Mouse (Mus musculus) kidney, postnatal 4 days (tissue): ENCODE data around the gene Slc4a10.

Experiments
- DNase-seq, 2 experiments: peaks; one replicate each; pipeline ENCODE4 v3.0.0; 2021; ENCODE audit warnings: mixed read lengths in 2 of 2

The Slc4a10 gene

GRCm38 (mm10) chr2:62279777-62280176 is 233.5 kb downstream of the Slc4a10 start:
- DNase-seq = no peak

- no peak for DNase-seq
Observed at GRCm38 (mm10) chr2:62285026-62285425, 238.8 kb downstream of the Slc4a10 start.

- no peak for DNase-seq
Observed at GRCm38 (mm10) chr2:62285847-62286246, 239.6 kb downstream of the Slc4a10 start.

- no peak for DNase-seq
Observed at GRCm38 (mm10) chr2:62287532-62287931, 241.3 kb downstream of the Slc4a10 start.

- no peak for DNase-seq
Observed at GRCm38 (mm10) chr2:62293846-62294245, 247.6 kb downstream of the Slc4a10 start.

- no peak for DNase-seq
Observed at GRCm38 (mm10) chr2:62301716-62302115, 255.5 kb downstream of the Slc4a10 start.

- no peak for DNase-seq
Observed at GRCm38 (mm10) chr2:62306978-62307377, 260.7 kb downstream of the Slc4a10 start.

- DNase-seq = no peak
Observed at GRCm38 (mm10) chr2:62307477-62307876, 261.2 kb downstream of the Slc4a10 start.

- DNase-seq = no peak
Observed at GRCm38 (mm10) chr2:62316930-62317329, 270.7 kb downstream of the Slc4a10 start.

- DNase-seq = no peak
Observed at GRCm38 (mm10) chr2:62319489-62319888, 273.2 kb downstream of the Slc4a10 start.

GRCm38 (mm10) chr2:62323078-62323637 is 276.9 kb downstream of the Slc4a10 start:
- no peak for DNase-seq

- DNase-seq = no peak
Observed at GRCm38 (mm10) chr2:62325388-62325787, 279.1 kb downstream of the Slc4a10 start.

GRCm38 (mm10) chr2:62331913-62332312 is 285.7 kb downstream of the Slc4a10 start:
- no peak for DNase-seq

GRCm38 (mm10) chr2:62332465-62332864 is 286.2 kb downstream of the Slc4a10 start:
- no peak for DNase-seq

GRCm38 (mm10) chr2:62334397-62335243 is 288.4 kb downstream of the Slc4a10 start:
- DNase-seq = no peak

- no peak for DNase-seq
Observed at GRCm38 (mm10) chr2:62337086-62337485, 290.8 kb downstream of the Slc4a10 start.

GRCm38 (mm10) chr2:62339222-62339944 is 293.1 kb downstream of the Slc4a10 start:
- DNase-seq = no peak

GRCm38 (mm10) chr2:62341061-62341733 is 294.9 kb downstream of the Slc4a10 start:
- DNase-seq = no peak

GRCm38 (mm10) chr2:62341734-62342128 is 295.5 kb downstream of the Slc4a10 start:
- DNase-seq = no peak

- no peak for DNase-seq
Observed at GRCm38 (mm10) chr2:62344367-62344766, 298.1 kb downstream of the Slc4a10 start.

- DNase-seq = no peak
Observed at GRCm38 (mm10) chr2:62346771-62347170, 300.5 kb downstream of the Slc4a10 start.

- no peak for DNase-seq
Observed at GRCm38 (mm10) chr2:62347762-62348161, 301.5 kb downstream of the Slc4a10 start.

- DNase-seq = no peak
Observed at GRCm38 (mm10) chr2:62352035-62352434, 305.8 kb downstream of the Slc4a10 start.
